17 mouse cellular contexts compared by ENCODE assay signal in genomic region chr7:44863982-44864494, GRCm38 (mm10). TPM values are rescaled to one million over a fixed set of nuclear protein-coding genes. Genes with fewer than 3 reads are reported as not detected.
DNase-seq lines count a peak whose midpoint lies in the region; ATAC-seq and TF ChIP-seq lines count a peak whose summit lies in the region.
"Had no signal": no experiment of that assay in that cellular context is flagged by ENCODE, and none has a peak within 500 bp of the region (broad histone marks: within the 10 kb centered on the region; RNA-seq: fewer than 3 reads in every experiment).

No protein-coding gene starts in this region.

- no peak for DNase-seq in heart, postnatal 14 days
- DNase-seq in hindbrain, embryonic 10.5 days (ENCODE audit: low spot score), result no peak
- DNase-seq in hindbrain, postnatal 0 days (ENCODE audit: low spot score), result no peak
- peak; percentile 84 for DNase-seq in midbrain, embryonic 11.5 days (ENCODE audit: low spot score, missing footprints)
- DNase-seq: kidney, adult 18-20 months; kidney, postnatal 10 days; lung, postnatal 36 days; right cerebral cortex, postnatal 4 days; thymus, postnatal 25 days had no signal

- no peaks in the 10 kb centered on the region for H3K9me3 ChIP-seq in heart, embryonic 11.5 days (replicated peaks; ENCODE audit: control insufficient read depth, low read length)
- no peaks in the 10 kb centered on the region for H3K9me3 ChIP-seq in hindbrain, embryonic 10.5 days
- no peaks in the 10 kb centered on the region for H3K9me3 ChIP-seq in hindbrain, postnatal 0 days (ENCODE audit: low read length)
- H3K9me3 ChIP-seq in midbrain, embryonic 11.5 days (ENCODE audit: control insufficient read depth, low read length), result no peaks in the 10 kb centered on the region
- H3K9me3 ChIP-seq in midbrain, embryonic 13.5 days, result no peaks in the 10 kb centered on the region
- H3K9me3 ChIP-seq: heart, embryonic 10.5 days; hindbrain, embryonic 15.5 days; neural tube, embryonic 12.5 days had no signal

- intact Hi-C loops in heart, postnatal 14 days (cut with DNase I), result no loop called here

- H3K79me2 ChIP-seq in myocyte (ENCODE audit: control insufficient read depth, insufficient read depth), result peaks cover 54% of the 10 kb centered on the region

- no peak for ATAC-seq in heart, embryonic 11.5 days (replicated peaks; ENCODE audit: insufficient number of reproducible peaks, low FRiP score, low TSS enrichment)
- ATAC-seq in hindbrain, postnatal 0 days, result no peak
- no peak for ATAC-seq in midbrain, embryonic 11.5 days (ENCODE audit: low FRiP score)
- ATAC-seq in midbrain, embryonic 13.5 days, result no peak
- ATAC-seq: forebrain, embryonic 16.5 days had no signal

- TF ChIP-seq CTCF in hindbrain, postnatal 0 days (IDR thresholded peaks at IDR 0.05; ENCODE audit: low read depth), result no peak

- peaks cover 25% of the 10 kb centered on the region for H3K36me3 ChIP-seq in heart, embryonic 11.5 days (ENCODE audit: control insufficient read depth, insufficient read depth, low read length)
- H3K36me3 ChIP-seq in hindbrain, embryonic 10.5 days, result peaks cover 90% of the 10 kb centered on the region
- H3K36me3 ChIP-seq in hindbrain, postnatal 0 days (ENCODE audit: insufficient read depth, low read length), result peaks cover 27% of the 10 kb centered on the region
- H3K36me3 ChIP-seq in midbrain, embryonic 11.5 days (ENCODE audit: control insufficient read depth, insufficient read depth, low read length), result peaks cover 26% of the 10 kb centered on the region
- peaks cover 67% of the 10 kb centered on the region for H3K36me3 ChIP-seq in midbrain, embryonic 13.5 days
- peaks cover 5% of the 10 kb centered on the region for H3K36me3 ChIP-seq in myocyte (ENCODE audit: control insufficient read depth, insufficient read depth)

- no peak overlapping the region for H3ac ChIP-seq in myocyte (ENCODE audit: control insufficient read depth, insufficient read length)

- H3K4me3 ChIP-seq in heart, embryonic 11.5 days (ENCODE audit: low read depth, low read length), result no peak overlapping the region
- peak overlapping the region; percentile 20; the same call in 1 of the 2 replicates for H3K4me3 ChIP-seq in hindbrain, embryonic 10.5 days
- no peak overlapping the region for H3K4me3 ChIP-seq in hindbrain, postnatal 0 days (ENCODE audit: low read length)
- H3K4me3 ChIP-seq in midbrain, embryonic 11.5 days (ENCODE audit: low read depth, low read length), result no peak overlapping the region
- no peak overlapping the region; the same call in 1 of the 2 replicates for H3K4me3 ChIP-seq in midbrain, embryonic 13.5 days (replicated peaks)
- H3K4me3 ChIP-seq in myocyte, result no peak overlapping the region
- H3K4me3 ChIP-seq: hindbrain, embryonic 15.5 days; neural tube, embryonic 12.5 days had no signal

- H3K9ac ChIP-seq in heart, embryonic 11.5 days (ENCODE audit: low read depth, low read length), result no peak overlapping the region
- H3K9ac ChIP-seq in hindbrain, postnatal 0 days (replicated peaks; ENCODE audit: low read length), result no peak overlapping the region
- H3K9ac ChIP-seq in midbrain, embryonic 11.5 days (ENCODE audit: low read length), result no peak overlapping the region
- no peak overlapping the region for H3K9ac ChIP-seq in midbrain, embryonic 13.5 days (replicated peaks)
- H3K9ac ChIP-seq: hindbrain, embryonic 15.5 days had no signal

- WGBS in heart, embryonic 11.5 days (ENCODE audit: insufficient replicate concordance), result 88% methylated on average over 11 of the region's 11 CpGs
- 91% methylated on average over 11 of the region's 11 CpGs for WGBS in hindbrain, embryonic 10.5 days
- 81% methylated on average over 11 of the region's 11 CpGs for WGBS in hindbrain, postnatal 0 days
- 94% methylated on average over 11 of the region's 11 CpGs for WGBS in midbrain, embryonic 11.5 days
- WGBS in midbrain, embryonic 13.5 days, result 86% methylated on average over 11 of the region's 11 CpGs

- H3K4me2 ChIP-seq in heart, embryonic 11.5 days, result no peak overlapping the region
- no peak overlapping the region for H3K4me2 ChIP-seq in hindbrain, postnatal 0 days (ENCODE audit: low read depth, low read length)
- H3K4me2 ChIP-seq in midbrain, embryonic 11.5 days, result no peak overlapping the region
- H3K4me2 ChIP-seq in midbrain, embryonic 13.5 days (replicated peaks), result no peak overlapping the region
- H3K4me2 ChIP-seq in myocyte (ENCODE audit: low read depth), result no peak overlapping the region
- H3K4me2 ChIP-seq: hindbrain, embryonic 15.5 days; liver, embryonic 11.5 days; neural tube, embryonic 12.5 days had no signal

- no peak for TF ChIP-seq POLR2A in myocyte (IDR thresholded peaks at IDR 0.05; ENCODE audit: insufficient read length, low read depth)

- peaks cover 45% of the 10 kb centered on the region for H3K4me1 ChIP-seq in heart, embryonic 11.5 days (ENCODE audit: control insufficient read depth, insufficient read depth, low read length)
- peaks cover 61% of the 10 kb centered on the region for H3K4me1 ChIP-seq in hindbrain, embryonic 10.5 days (replicated peaks)
- H3K4me1 ChIP-seq in hindbrain, postnatal 0 days (ENCODE audit: insufficient read depth, low read length), result peaks cover 25% of the 10 kb centered on the region
- H3K4me1 ChIP-seq in midbrain, embryonic 11.5 days (ENCODE audit: control insufficient read depth, insufficient read depth, low read length), result peaks cover 24% of the 10 kb centered on the region
- peaks cover 60% of the 10 kb centered on the region for H3K4me1 ChIP-seq in midbrain, embryonic 13.5 days (replicated peaks)

- H3K27ac ChIP-seq in heart, embryonic 11.5 days (ENCODE audit: low read depth, low read length), result peak overlapping the region; percentile 32; the same call in 1 of the 2 replicates
- H3K27ac ChIP-seq in hindbrain, embryonic 10.5 days, result no peak overlapping the region
- no peak overlapping the region for H3K27ac ChIP-seq in hindbrain, postnatal 0 days
- no peak overlapping the region for H3K27ac ChIP-seq in midbrain, embryonic 11.5 days (ENCODE audit: low read depth, low read length)
- no peak overlapping the region for H3K27ac ChIP-seq in midbrain, embryonic 13.5 days
- H3K27ac ChIP-seq: heart, embryonic 10.5 days; hindbrain, embryonic 15.5 days; neural tube, embryonic 12.5 days had no signal

- no peaks in the 10 kb centered on the region for H3K27me3 ChIP-seq in heart, embryonic 11.5 days (ENCODE audit: control insufficient read depth, insufficient read depth, low read length)
- no peaks in the 10 kb centered on the region for H3K27me3 ChIP-seq in hindbrain, embryonic 10.5 days (ENCODE audit: insufficient read depth, poor library complexity, severe bottlenecking)
- H3K27me3 ChIP-seq in hindbrain, postnatal 0 days (ENCODE audit: insufficient read depth, low read length), result no peaks in the 10 kb centered on the region
- no peaks in the 10 kb centered on the region for H3K27me3 ChIP-seq in midbrain, embryonic 11.5 days (ENCODE audit: control insufficient read depth, insufficient read depth, low read length)
- no peaks in the 10 kb centered on the region for H3K27me3 ChIP-seq in midbrain, embryonic 13.5 days
- H3K27me3 ChIP-seq in myocyte (ENCODE audit: control insufficient read depth, insufficient read depth, insufficient read length), result no peaks in the 10 kb centered on the region
- H3K27me3 ChIP-seq: hindbrain, embryonic 15.5 days; neural tube, embryonic 12.5 days had no signal

RNA-seq across cellular contexts. Expression of gene Ptov1, which starts 5.5 kb away (rescaled TPM):
- polyA plus RNA-seq in heart, embryonic 11.5 days (2014; fragmentation: Nextera tagmentation; extraction: Ambion mirVana), result 205 and 218 TPM in 2 replicates
- 100 to 1,000 TPM; 149 to 160 TPM for total RNA-seq in heart, postnatal 14 days (2021)
- polyA plus RNA-seq in hindbrain, embryonic 10.5 days (2016; fragmentation: Nextera tagmentation; extraction: Ambion mirVana), result 478 and 579 TPM in 2 replicates
- total RNA-seq in hindbrain, postnatal 0 days (2014; rRNA removed), result 524 and 597 TPM in 2 replicates
- polyA plus RNA-seq in hindbrain, postnatal 0 days (2015; fragmentation: Nextera tagmentation; extraction: Ambion mirVana), result 416 and 438 TPM in 2 replicates
- polyA plus RNA-seq in midbrain, embryonic 11.5 days (2014; fragmentation: Nextera tagmentation; extraction: Ambion mirVana), result 316 and 350 TPM in 2 replicates
- 524 and 584 TPM in 2 replicates for polyA plus RNA-seq in midbrain, embryonic 13.5 days (2015; fragmentation: Nextera tagmentation; extraction: Ambion mirVana)
- 298 TPM for polyA plus RNA-seq in myocyte (2012; fragmentation: generic; extraction: Trizol)

RNA-seq across cellular contexts. Expression of gene Pnkp, which starts 7.1 kb away (rescaled TPM):
- 18.9 and 19.2 TPM in 2 replicates for polyA plus RNA-seq in heart, embryonic 11.5 days (2014; fragmentation: Nextera tagmentation; extraction: Ambion mirVana)
- 10 to 100 TPM; 17.6 to 18.8 TPM for total RNA-seq in heart, postnatal 14 days (2021)
- polyA plus RNA-seq in hindbrain, embryonic 10.5 days (2016; fragmentation: Nextera tagmentation; extraction: Ambion mirVana), result 36.3 and 40.2 TPM in 2 replicates
- total RNA-seq in hindbrain, postnatal 0 days (2014; rRNA removed), result 22.9 and 47.1 TPM in 2 replicates
- 35.7 and 37.5 TPM in 2 replicates for polyA plus RNA-seq in hindbrain, postnatal 0 days (2015; fragmentation: Nextera tagmentation; extraction: Ambion mirVana)
- polyA plus RNA-seq in midbrain, embryonic 11.5 days (2014; fragmentation: Nextera tagmentation; extraction: Ambion mirVana), result 26.1 and 28.6 TPM in 2 replicates
- 32.3 and 38.5 TPM in 2 replicates for polyA plus RNA-seq in midbrain, embryonic 13.5 days (2015; fragmentation: Nextera tagmentation; extraction: Ambion mirVana)
- 47.9 TPM for polyA plus RNA-seq in myocyte (2012; fragmentation: generic; extraction: Trizol)

RNA-seq across cellular contexts. Expression of gene Tbc1d17, which starts 15.2 kb away (rescaled TPM):
- polyA plus RNA-seq in heart, embryonic 11.5 days (2014; fragmentation: Nextera tagmentation; extraction: Ambion mirVana), result 48.2 and 49.2 TPM in 2 replicates
- 10 to 100 TPM; 41.0 to 42.8 TPM for total RNA-seq in heart, postnatal 14 days (2021)
- polyA plus RNA-seq in hindbrain, embryonic 10.5 days (2016; fragmentation: Nextera tagmentation; extraction: Ambion mirVana), result 77.1 and 91.1 TPM in 2 replicates
- 53.7 and 98.5 TPM in 2 replicates for total RNA-seq in hindbrain, postnatal 0 days (2014; rRNA removed)
- 103 and 106 TPM in 2 replicates for polyA plus RNA-seq in hindbrain, postnatal 0 days (2015; fragmentation: Nextera tagmentation; extraction: Ambion mirVana)
- 63.4 and 69.4 TPM in 2 replicates for polyA plus RNA-seq in midbrain, embryonic 11.5 days (2014; fragmentation: Nextera tagmentation; extraction: Ambion mirVana)
- 109 and 110 TPM in 2 replicates for polyA plus RNA-seq in midbrain, embryonic 13.5 days (2015; fragmentation: Nextera tagmentation; extraction: Ambion mirVana)
- 53.8 TPM for polyA plus RNA-seq in myocyte (2012; fragmentation: generic; extraction: Trizol)

RNA-seq across cellular contexts. Expression of gene Akt1s1, which starts 15.2 kb away (rescaled TPM):
- polyA plus RNA-seq in heart, embryonic 11.5 days (2014; fragmentation: Nextera tagmentation; extraction: Ambion mirVana), result 38.6 and 53.9 TPM in 2 replicates
- total RNA-seq in heart, postnatal 14 days (2021), result 10 to 100 TPM; 61.1 to 63.3 TPM
- 81.7 and 93.3 TPM in 2 replicates for polyA plus RNA-seq in hindbrain, embryonic 10.5 days (2016; fragmentation: Nextera tagmentation; extraction: Ambion mirVana)
- total RNA-seq in hindbrain, postnatal 0 days (2014; rRNA removed), result 136 and 156 TPM in 2 replicates
- polyA plus RNA-seq in hindbrain, postnatal 0 days (2015; fragmentation: Nextera tagmentation; extraction: Ambion mirVana), result 94.3 and 95.4 TPM in 2 replicates
- 31.8 and 34.3 TPM in 2 replicates for polyA plus RNA-seq in midbrain, embryonic 11.5 days (2014; fragmentation: Nextera tagmentation; extraction: Ambion mirVana)
- polyA plus RNA-seq in midbrain, embryonic 13.5 days (2015; fragmentation: Nextera tagmentation; extraction: Ambion mirVana), result 78.9 and 88.2 TPM in 2 replicates
- 200 TPM for polyA plus RNA-seq in myocyte (2012; fragmentation: generic; extraction: Trizol)

RNA-seq across cellular contexts. Expression of gene Med25, which starts 28.5 kb away (rescaled TPM):
- polyA plus RNA-seq in heart, embryonic 11.5 days (2014; fragmentation: Nextera tagmentation; extraction: Ambion mirVana), result 47.3 and 51.9 TPM in 2 replicates
- total RNA-seq in heart, postnatal 14 days (2021), result 10 to 100 TPM; 60.3 to 68.6 TPM
- polyA plus RNA-seq in hindbrain, embryonic 10.5 days (2016; fragmentation: Nextera tagmentation; extraction: Ambion mirVana), result 187 and 223 TPM in 2 replicates
- total RNA-seq in hindbrain, postnatal 0 days (2014; rRNA removed), result 193 and 194 TPM in 2 replicates
- polyA plus RNA-seq in hindbrain, postnatal 0 days (2015; fragmentation: Nextera tagmentation; extraction: Ambion mirVana), result 121 and 123 TPM in 2 replicates
- polyA plus RNA-seq in midbrain, embryonic 11.5 days (2014; fragmentation: Nextera tagmentation; extraction: Ambion mirVana), result 69.5 and 75.4 TPM in 2 replicates
- polyA plus RNA-seq in midbrain, embryonic 13.5 days (2015; fragmentation: Nextera tagmentation; extraction: Ambion mirVana), result 151 and 162 TPM in 2 replicates
- 57.4 TPM for polyA plus RNA-seq in myocyte (2012; fragmentation: generic; extraction: Trizol)
